In genomic region chr4:43019176-43019575, GRCm38 (mm10) we compare ENCODE assay signal across 16 mouse cellular contexts.
"Had no signal": no experiment of that assay in that cellular context is flagged by ENCODE, and none has a peak within 500 bp of the region (broad histone marks: within the 10 kb centered on the region; RNA-seq: fewer than 3 reads in every experiment).

No protein-coding gene starts in this region.

- H3K9me3 ChIP-seq: limb, embryonic 12.5 days; limb, embryonic 15.5 days; neural tube, embryonic 12.5 days; neural tube, embryonic 15.5 days had no signal

- H3K27me3 ChIP-seq: limb, embryonic 12.5 days; limb, embryonic 15.5 days; neural tube, embryonic 12.5 days; neural tube, embryonic 15.5 days had no signal

- DNase-seq: kidney, adult 8-10 months; kidney, postnatal 14 days; kidney, postnatal 4 days; left cerebral cortex, postnatal 4 days; liver, postnatal 0 days; lung, embryonic 14.5 days; midbrain, embryonic 14.5 days; right cerebral cortex, postnatal 25 days; spleen, adult 18-20 months; thymus, postnatal 25 days had no signal

- ATAC-seq: intestine, postnatal 0 days; liver, postnatal 0 days; lung, postnatal 0 days had no signal

- H3K4me3 ChIP-seq: limb, embryonic 12.5 days; limb, embryonic 15.5 days; neural tube, embryonic 12.5 days; neural tube, embryonic 15.5 days had no signal

- H3K4me1 ChIP-seq: limb, embryonic 12.5 days had no signal
